Mouse (Mus musculus): Measurements from ENCODE around the gene Clcc1.

GRCm38 (mm10) chr3:108644856-108645255 is 8.9 kb upstream of the Clcc1 start:
- no peak for TF ChIP-seq CTCF (IDR thresholded peaks at IDR 0.05; ENCODE audit: control insufficient read depth, insufficient read depth, insufficient read length)
- no peak for TF ChIP-seq USF1 (IDR thresholded peaks at IDR 0.05; ENCODE audit: low read depth)
